Mouse (Mus musculus) kidney, embryonic 15.5 days (tissue): ENCODE measurements around the gene Gm136. TPM values are rescaled to one million over a fixed set of nuclear protein-coding genes. Genes with fewer than 3 reads are reported as not detected.
A peak's percentile ranks its signal among the peaks of the same experiment; 100 is the strongest.
"Not testable (repeated sequence)": the region's sequence is repeated elsewhere in the genome, so short reads cannot be mapped to it uniquely, and the experiment has no call there.

Experiments
- ATAC-seq: fragments of 200-750 bp; cut with Nextera tagmentation; replicated peaks from 2 replicates; pipeline ENCODE4 v1.8.0; 2017; ENCODE audit warnings: moderate TSS enrichment; ENCODE audit not compliant: low FRiP score
- H3K27ac ChIP-seq: fragments of 300-500 bp; sonication (generic); 2 replicates; pipeline ENCODE4 v1.5.1; 2015; ENCODE audit warnings: mild to moderate bottlenecking, inconsistent platforms
- H3K27me3 ChIP-seq: fragments of 300-500 bp; sonication (generic); 2 replicates; pipeline ENCODE4 v1.6.1; 2015; ENCODE audit warnings: inconsistent platforms
- H3K36me3 ChIP-seq: fragments of 300-500 bp; sonication (generic); 2 replicates; pipeline ENCODE4 v1.6.1; 2015; ENCODE audit warnings: inconsistent platforms
- H3K4me1 ChIP-seq: fragments of 300-500 bp; sonication (generic); 2 replicates; pipeline ENCODE4 v1.6.1; 2015; ENCODE audit warnings: inconsistent platforms
- H3K4me2 ChIP-seq: fragments of 300-500 bp; sonication (generic); 2 replicates; pipeline ENCODE4 v1.6.1; 2015; ENCODE audit warnings: moderate library complexity, mild to moderate bottlenecking, inconsistent platforms
- H3K4me3 ChIP-seq: fragments of 300-500 bp; sonication (generic); replicated peaks from 2 replicates; pipeline ENCODE4 v1.5.1; 2015; ENCODE audit warnings: mild to moderate bottlenecking, inconsistent platforms
- H3K9ac ChIP-seq: fragments of 300-500 bp; sonication (generic); 2 replicates; pipeline ENCODE4 v1.6.1; 2015; ENCODE audit warnings: mild to moderate bottlenecking, inconsistent platforms
- H3K9me3 ChIP-seq: fragments of 300-500 bp; sonication (generic); replicated peaks from 2 replicates; pipeline ENCODE4 v1.6.1; 2016; ENCODE audit warnings: inconsistent platforms
- WGBS: fragments of 180-500 bp; shearing (Covaris S2); methylation state at CpG from one replicate; pipeline ENCODE4 v1.1.7; 2015; ENCODE audit warnings: mixed read lengths; 5-methylcytosine and 5-hydroxymethylcytosine counted together
- polyA plus RNA-seq: library from polyadenylated mRNA; unstranded; fragments of >200 nt; fragmentation: Nextera tagmentation; extraction: Ambion mirVana; gene quantifications from 2 replicates; pipeline ENCODE4 v1.2.1, GENCODE M21; 2015

The Gm136 gene
- polyA plus RNA-seq, 1 experiment from 2014 or later, result not detected

- Histone ChIP-seq H3K9me3 (no peaks in the 10 kb centered on the region), H3K27me3 (no peaks in the 10 kb centered on the region), H3K9ac (no peak overlapping the region), H3K36me3 (no peaks in the 10 kb centered on the region), H3K4me1 (no peaks in the 10 kb centered on the region), H3K27ac (no peak overlapping the region), H3K4me3 (no peak overlapping the region), H3K4me2 (no peak overlapping the region)
- ATAC-seq, result no peak
- 39% methylated on average over 6 of the region's 6 CpGs for WGBS
These were observed 6.8 kb downstream of the Gm136 start for GRCm38 (mm10) chr4:34749236-34749635.

DNA sequence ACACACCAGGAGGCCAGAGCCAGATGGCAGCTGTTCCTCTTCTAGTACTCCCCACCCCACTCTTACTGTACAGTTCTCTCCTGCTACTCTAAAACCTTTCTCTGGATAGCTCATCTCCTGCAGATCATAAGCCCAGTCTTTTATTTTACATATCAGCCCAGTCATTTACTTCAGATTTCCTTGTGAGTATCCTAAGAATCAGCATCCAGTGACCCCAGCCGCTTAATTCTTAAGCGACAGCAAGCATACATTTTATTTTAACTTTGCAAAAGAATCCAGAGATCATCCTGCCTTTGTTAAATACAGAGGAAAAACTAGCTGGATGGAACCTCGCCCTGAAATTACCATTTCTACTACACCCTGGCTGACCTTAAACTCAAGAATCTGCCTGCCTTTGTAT, 21.6 kb downstream of the Gm136 start:
- Histone ChIP-seq H3K9me3 (no peaks in the 10 kb centered on the region), H3K36me3 (no peaks in the 10 kb centered on the region), H3K27me3 (no peaks in the 10 kb centered on the region; the same call in 1 of the 2 replicates), H3K27ac (no peak overlapping the region), H3K9ac (no peak overlapping the region), H3K4me3 (no peak overlapping the region), H3K4me1 (peaks cover 4% of the 10 kb centered on the region; the same call in 1 of the 2 replicates), H3K4me2 (no peak overlapping the region)
- WGBS, result 71% methylated on average over 3 of the region's 3 CpGs
- no peak for ATAC-seq

DNA sequence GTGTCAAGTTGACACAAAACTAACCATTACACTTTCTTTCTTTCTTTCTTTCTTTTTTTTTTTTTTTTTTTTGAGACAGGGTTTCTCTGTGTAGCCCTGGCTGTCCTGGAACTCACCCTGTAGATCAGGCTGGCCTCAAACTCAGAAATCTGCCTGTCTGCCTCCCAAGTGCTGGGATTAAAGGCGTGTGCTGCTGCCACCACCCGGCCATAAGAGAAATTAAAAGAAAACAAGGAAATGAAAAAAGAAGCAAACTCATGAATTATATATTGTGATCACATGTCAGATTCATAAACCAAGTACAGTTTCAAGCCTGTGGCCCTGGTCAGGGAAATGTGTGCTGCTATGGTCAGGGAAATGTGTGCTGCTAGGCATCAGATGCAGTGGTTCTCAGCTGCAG, 22.6 kb downstream of the Gm136 start:
- WGBS, result 43% methylated on average over 2 of the region's 2 CpGs

DNA sequence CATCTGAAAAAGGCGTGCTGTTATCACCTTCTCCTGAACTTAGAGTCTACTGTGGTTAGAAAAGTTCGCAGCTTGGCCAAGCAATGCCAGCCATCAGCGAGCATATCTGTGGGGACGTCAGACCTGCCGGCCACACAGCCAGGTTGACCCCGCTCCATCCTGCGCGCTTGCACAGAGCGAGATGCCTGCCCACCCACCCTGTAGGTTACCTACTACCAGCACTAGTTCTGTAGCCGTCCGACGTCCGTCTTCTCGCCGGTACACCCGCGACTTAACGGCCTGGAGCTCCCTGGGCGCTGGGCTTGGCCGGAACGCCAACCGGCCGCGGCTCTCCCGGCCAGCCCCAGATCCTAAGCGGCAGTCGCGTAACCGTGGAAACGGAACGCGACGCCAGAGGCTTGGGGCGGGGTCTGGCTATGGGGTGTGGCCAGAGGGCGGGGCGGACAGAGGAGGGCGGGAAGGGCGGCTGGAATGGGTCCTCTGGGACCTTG, 26.2 kb downstream of the Gm136 start, which contains the start of gene Cfap206:
Gene Cfap206 (minus strand): TSS at position 356 of the 491 bp plus-strand sequence.
- Histone ChIP-seq H3K36me3 (no peaks in the 10 kb centered on the region), H3K9me3 (no peaks in the 10 kb centered on the region), H3K4me2 (peak within 1 kb of the TSS; percentile 78), H3K27me3 (no peaks in the 10 kb centered on the region; the same call in 1 of the 2 replicates), H3K4me1 (peaks cover 4% of the 10 kb centered on the region; the same call in 1 of the 2 replicates), H3K4me3 (peak within 1 kb of the TSS; percentile 54), H3K9ac (no peak within 1 kb of the TSS), H3K27ac (no peak within 1 kb of the TSS)
- peak; percentile 98 for ATAC-seq
- WGBS, result under 1% methylated on average over 38 of the region's 38 CpGs

More for the DNA sequence above, 22.6 kb downstream of the Gm136 start:
- H3K4me1 ChIP-seq, H3K27me3 ChIP-seq, H3K9ac ChIP-seq, H3K27ac ChIP-seq, H3K4me2 ChIP-seq, H3K36me3 ChIP-seq, H3K9me3 ChIP-seq, ATAC-seq, H3K4me3 ChIP-seq: not testable (repeated sequence)

- not testable (repeated sequence) for H3K4me3 ChIP-seq, H3K9me3 ChIP-seq, H3K27ac ChIP-seq, H3K4me2 ChIP-seq, H3K9ac ChIP-seq, ATAC-seq, H3K4me1 ChIP-seq, H3K36me3 ChIP-seq, H3K27me3 ChIP-seq
- WGBS, result 89% methylated on average over 3 of the region's 3 CpGs
These were observed 30.4 kb downstream of the Gm136 start for GRCm38 (mm10) chr4:34725710-34726109.

- H3K4me1 ChIP-seq, result no peaks in the 10 kb centered on the region
- WGBS, result 66% methylated on average over 4 of the region's 4 CpGs
- H3K27ac ChIP-seq, result no peak overlapping the region
- H3K9me3 ChIP-seq, result peaks cover 2% of the 10 kb centered on the region; the same call in 1 of the 2 replicates
- H3K27me3 ChIP-seq, result no peaks in the 10 kb centered on the region; the same call in 1 of the 2 replicates
- no peaks in the 10 kb centered on the region for H3K36me3 ChIP-seq
- ATAC-seq, result no peak
- H3K4me2 ChIP-seq, result no peak overlapping the region
- H3K9ac ChIP-seq, result no peak overlapping the region
- no peak overlapping the region for H3K4me3 ChIP-seq
These were observed 31.8 kb downstream of the Gm136 start for GRCm38 (mm10) chr4:34724306-34724705.

GRCm38 (mm10) chr4:34723186-34723585, 32.9 kb downstream of the Gm136 start:
- H3K4me1 ChIP-seq, result no peaks in the 10 kb centered on the region
- H3K27me3 ChIP-seq, result no peaks in the 10 kb centered on the region
- no peak overlapping the region for H3K4me2 ChIP-seq
- H3K9ac ChIP-seq, result no peak overlapping the region
- ATAC-seq, result no peak
- H3K27ac ChIP-seq, result no peak overlapping the region
- WGBS, result 60% methylated on average over 4 of the region's 4 CpGs
- no peak overlapping the region for H3K4me3 ChIP-seq
- peaks cover 5% of the 10 kb centered on the region; the same call in 1 of the 2 replicates for H3K9me3 ChIP-seq
- H3K36me3 ChIP-seq, result no peaks in the 10 kb centered on the region

DNA sequence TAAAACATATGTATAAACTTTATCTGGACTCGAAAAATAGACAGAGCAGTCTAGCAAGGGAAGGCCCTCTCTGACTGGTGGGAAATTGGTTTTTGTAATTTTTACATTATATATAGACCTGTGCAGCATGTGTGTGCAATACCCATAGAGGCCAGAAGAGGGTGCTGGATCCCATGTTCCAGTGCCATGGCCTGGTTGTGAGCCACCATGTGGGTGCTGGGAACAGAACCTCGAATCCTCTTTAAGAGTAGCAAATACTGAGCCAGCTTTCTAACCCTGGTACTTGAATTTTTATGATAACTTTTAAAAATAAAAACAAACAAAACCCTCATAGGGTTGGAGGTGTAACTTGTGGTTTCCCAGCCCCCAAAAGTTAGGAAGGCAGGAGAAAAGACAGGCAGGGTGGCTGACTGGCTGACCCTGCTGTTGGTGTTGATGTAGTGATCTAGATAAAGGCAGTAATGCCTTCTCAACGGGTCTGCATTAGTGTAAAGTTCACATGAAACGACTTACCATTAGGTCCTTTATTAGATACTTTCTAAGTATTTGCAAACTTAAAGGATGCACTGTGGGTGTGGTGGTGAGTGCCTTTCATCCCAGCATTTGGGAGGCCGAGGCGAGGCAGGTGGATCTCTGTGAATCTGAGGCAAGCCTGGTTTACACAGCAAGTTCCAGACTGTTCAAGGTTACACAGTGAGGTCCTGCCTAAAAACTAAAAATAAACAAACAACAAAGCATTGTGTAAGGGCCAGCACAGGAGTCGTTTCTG, 35.8 kb downstream of the Gm136 start:
- H3K4me3 ChIP-seq, result no peak overlapping the region
- no peak overlapping the region for H3K9ac ChIP-seq
- peaks cover 5% of the 10 kb centered on the region; the same call in 1 of the 2 replicates for H3K9me3 ChIP-seq
- no peaks in the 10 kb centered on the region for H3K4me1 ChIP-seq
- H3K27me3 ChIP-seq, result no peaks in the 10 kb centered on the region
- H3K36me3 ChIP-seq, result no peaks in the 10 kb centered on the region
- WGBS, result 90% methylated on average over 7 of the region's 7 CpGs
- H3K4me2 ChIP-seq, result no peak overlapping the region
- ATAC-seq, result no peak
- no peak overlapping the region for H3K27ac ChIP-seq

GRCm38 (mm10) chr4:34719421-34719820, 36.6 kb downstream of the Gm136 start:
- Histone ChIP-seq H3K27me3 (no peaks in the 10 kb centered on the region), H3K4me3 (no peak overlapping the region), H3K9ac (no peak overlapping the region), H3K4me1 (no peaks in the 10 kb centered on the region), H3K4me2 (no peak overlapping the region), H3K27ac (no peak overlapping the region), H3K9me3 (peaks cover 5% of the 10 kb centered on the region; the same call in 1 of the 2 replicates), H3K36me3 (no peaks in the 10 kb centered on the region)
- ATAC-seq, result no peak
- 96% methylated on average over 12 of the region's 12 CpGs for WGBS

DNA sequence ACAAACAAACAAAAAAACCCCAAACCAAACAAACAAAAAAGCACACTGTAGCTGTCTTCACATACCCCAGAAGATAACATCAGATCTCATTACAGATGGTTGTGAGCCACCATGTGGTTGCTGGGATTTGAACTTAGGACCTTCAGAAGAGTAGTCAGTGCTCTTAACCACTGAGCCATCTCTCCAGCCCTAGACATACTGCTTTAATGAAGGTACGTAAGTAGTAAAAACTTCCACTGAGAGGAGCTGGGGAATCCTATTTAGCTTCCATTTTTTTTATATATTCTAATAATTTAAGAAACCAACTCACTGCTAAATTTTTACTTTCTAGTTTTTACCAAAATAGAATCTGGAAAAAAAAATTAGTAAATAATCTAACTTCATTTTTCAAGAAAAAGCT, 41.0 kb downstream of the Gm136 start:
- WGBS, result 91% methylated on average over 1 of the region's 1 CpGs
- Histone ChIP-seq H3K4me2 (no peak overlapping the region), H3K9me3 (peaks cover 5% of the 10 kb centered on the region; the same call in 1 of the 2 replicates), H3K4me3 (no peak overlapping the region), H3K9ac (no peak overlapping the region), H3K36me3 (no peaks in the 10 kb centered on the region), H3K4me1 (no peaks in the 10 kb centered on the region), H3K27ac (no peak overlapping the region), H3K27me3 (no peaks in the 10 kb centered on the region)
- no peak for ATAC-seq

DNA sequence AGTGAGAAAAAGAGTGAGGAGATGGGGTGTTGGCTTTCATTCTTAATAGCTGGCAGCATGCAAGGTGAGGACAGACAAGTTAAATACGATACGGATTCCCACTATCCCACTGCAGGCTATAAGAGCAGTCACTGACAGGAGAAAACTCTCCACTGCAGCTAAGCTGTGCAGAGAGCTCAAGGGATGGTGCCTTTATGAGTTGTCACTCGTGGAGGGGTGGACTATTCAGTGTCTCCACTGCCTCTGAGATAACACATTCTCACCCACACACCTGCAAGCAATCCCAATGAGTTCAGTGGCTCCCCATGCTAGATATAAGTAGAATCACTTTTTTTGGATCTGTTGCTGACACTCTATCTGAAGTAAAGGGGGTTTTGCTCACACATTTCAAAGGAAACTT, 47.9 kb downstream of the Gm136 start:
- H3K4me3 ChIP-seq, result no peak overlapping the region
- 0 out of 2 replicates have a peak overlapping the region, but pooled peaks have one; percentile 13 for H3K27ac ChIP-seq
- no peaks in the 10 kb centered on the region for H3K27me3 ChIP-seq
- no peak overlapping the region for H3K9ac ChIP-seq
- 0 out of 2 replicates have a peak, but pooled peaks have one; percentile 23 for ATAC-seq
- H3K4me2 ChIP-seq, result no peak overlapping the region
- no peaks in the 10 kb centered on the region for H3K9me3 ChIP-seq
- 0 out of 2 replicates have a peak, but pooled peaks cover 4% of the 10 kb centered on the region for H3K4me1 ChIP-seq
- no peaks in the 10 kb centered on the region for H3K36me3 ChIP-seq
- 38% methylated on average over 3 of the region's 3 CpGs for WGBS

GRCm38 (mm10) chr4:34707248-34707647, 48.8 kb downstream of the Gm136 start:
- Histone ChIP-seq H3K9ac (no peak overlapping the region), H3K9me3 (no peaks in the 10 kb centered on the region), H3K27ac (no peak overlapping the region), H3K4me3 (no peak overlapping the region), H3K36me3 (no peaks in the 10 kb centered on the region), H3K27me3 (no peaks in the 10 kb centered on the region), H3K4me1 (0 out of 2 replicates have a peak, but pooled peaks cover 4% of the 10 kb centered on the region), H3K4me2 (no peak overlapping the region)
- 61% methylated on average over 3 of the region's 3 CpGs for WGBS
- peak; percentile 59; the same call in 1 of the 2 replicates for ATAC-seq
